Mouse (Mus musculus): ENCODE measurements around the gene Sp7. TPM values are rescaled to one million over a fixed set of nuclear protein-coding genes. Genes with fewer than 3 reads are reported as not detected.

The Sp7 gene
- not detected for total RNA-seq (2021)

- DNase-seq, result no peak
Observed at GRCm38 (mm10) chr15:102366733-102367344, at the start of gene Sp7. TSS of gene Sp7 (minus strand) at chr15:102367182.

DNA sequence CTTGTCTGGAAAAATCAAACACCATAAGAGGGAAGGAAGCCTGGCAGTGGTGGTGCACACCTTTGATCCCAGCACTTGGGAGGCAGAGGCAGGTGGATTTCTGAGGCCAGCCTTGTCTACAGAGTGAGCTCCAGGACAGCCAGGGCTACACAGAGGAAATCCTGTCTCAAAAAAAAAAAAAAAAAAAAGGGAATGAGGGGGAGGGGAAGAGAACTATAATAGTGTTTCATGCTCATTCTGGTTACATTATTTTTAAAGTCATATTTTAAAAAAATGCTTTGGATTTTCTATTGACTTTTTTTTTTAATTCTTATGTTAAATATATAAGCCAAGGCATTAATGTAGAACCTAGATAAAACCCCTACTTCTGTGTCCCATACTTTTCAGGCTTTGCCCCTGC is 46.7 kb upstream of the Sp7 start:
- no peak for DNase-seq

DNA sequence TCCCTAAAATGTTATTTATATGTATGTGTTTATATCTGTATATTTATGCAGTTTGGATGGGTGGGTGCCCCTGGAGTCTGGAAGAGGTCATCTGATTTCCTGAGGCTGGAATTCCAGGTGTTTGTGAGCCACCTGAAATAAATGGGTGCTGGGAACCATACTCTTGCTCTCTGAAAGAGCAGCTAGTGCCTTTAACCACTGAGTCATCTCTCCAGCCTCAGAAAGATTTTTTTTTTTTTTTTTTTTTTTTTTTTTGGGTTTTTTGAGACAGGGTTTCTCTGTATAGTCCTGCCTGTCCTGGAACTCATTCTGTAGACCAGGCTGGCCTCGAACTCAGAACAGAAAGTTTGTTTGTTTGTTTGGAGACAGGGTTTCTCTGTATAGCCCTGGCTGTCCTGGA is 44.1 kb upstream of the Sp7 start:
- no peak for DNase-seq

DNA sequence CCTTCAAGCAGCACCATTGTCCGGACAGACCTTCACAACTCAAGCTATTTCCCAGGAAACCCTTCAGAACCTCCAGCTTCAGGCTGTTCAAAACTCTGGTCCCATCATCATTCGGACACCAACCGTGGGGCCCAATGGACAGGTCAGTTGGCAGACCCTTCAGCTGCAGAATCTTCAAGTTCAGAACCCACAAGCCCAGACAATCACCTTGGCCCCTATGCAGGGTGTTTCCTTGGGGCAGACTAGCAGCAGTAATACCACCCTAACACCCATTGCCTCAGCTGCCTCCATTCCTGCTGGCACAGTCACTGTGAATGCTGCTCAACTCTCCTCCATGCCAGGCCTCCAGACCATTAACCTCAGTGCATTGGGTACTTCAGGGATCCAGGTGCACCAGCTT is 42.3 kb upstream of the Sp7 start:
- no peak for DNase-seq

- no peak for DNase-seq
Observed at GRCm38 (mm10) chr15:102408558-102409130, 41.7 kb upstream of the Sp7 start.

DNA sequence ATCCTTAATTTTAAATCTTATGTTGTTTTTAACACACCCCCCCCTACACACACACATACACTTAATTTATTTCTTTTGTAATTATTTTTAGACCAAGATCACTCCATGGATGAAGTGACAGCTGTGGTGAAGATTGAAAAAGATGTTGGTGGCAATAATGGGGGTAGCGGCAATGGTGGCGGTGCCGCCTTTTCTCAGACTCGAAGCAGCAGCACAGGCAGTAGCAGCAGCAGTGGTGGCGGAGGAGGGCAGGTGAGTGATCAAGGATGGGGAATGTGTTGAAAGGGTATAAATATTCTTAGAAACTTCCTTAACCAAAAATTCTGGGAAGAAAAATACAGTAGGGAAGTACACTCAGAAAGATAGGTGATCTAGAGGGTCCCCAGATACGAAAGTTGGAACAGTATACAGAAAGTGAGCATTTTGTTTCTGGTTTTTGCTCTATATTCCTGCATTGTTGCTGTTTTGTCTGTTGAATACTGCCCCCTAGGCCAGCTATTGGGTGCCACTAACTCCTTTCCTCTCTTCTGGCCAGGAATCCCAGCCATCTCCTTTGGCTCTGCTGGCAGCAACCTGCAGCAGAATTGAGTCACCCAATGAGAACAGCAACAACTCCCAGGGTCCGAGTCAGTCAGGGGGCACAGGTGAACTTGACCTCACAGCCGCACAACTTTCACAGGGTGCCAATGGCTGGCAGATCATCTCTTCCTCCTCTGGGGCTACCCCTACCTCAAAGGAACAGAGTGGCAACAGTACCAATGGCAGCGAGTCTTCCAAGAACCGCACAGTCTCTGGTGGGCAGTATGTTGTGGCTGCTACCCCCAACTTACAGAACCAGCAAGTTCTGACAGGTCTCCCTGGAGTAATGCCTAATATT is 40.9 kb upstream of the Sp7 start:
- no peak for DNase-seq

- no peak for DNase-seq
Observed at GRCm38 (mm10) chr15:102406912-102407580, 40.1 kb upstream of the Sp7 start.

- DNase-seq, result peak; percentile 87
Observed at GRCm38 (mm10) chr15:102406196-102406911, 39.4 kb upstream of the Sp7 start.

DNA sequence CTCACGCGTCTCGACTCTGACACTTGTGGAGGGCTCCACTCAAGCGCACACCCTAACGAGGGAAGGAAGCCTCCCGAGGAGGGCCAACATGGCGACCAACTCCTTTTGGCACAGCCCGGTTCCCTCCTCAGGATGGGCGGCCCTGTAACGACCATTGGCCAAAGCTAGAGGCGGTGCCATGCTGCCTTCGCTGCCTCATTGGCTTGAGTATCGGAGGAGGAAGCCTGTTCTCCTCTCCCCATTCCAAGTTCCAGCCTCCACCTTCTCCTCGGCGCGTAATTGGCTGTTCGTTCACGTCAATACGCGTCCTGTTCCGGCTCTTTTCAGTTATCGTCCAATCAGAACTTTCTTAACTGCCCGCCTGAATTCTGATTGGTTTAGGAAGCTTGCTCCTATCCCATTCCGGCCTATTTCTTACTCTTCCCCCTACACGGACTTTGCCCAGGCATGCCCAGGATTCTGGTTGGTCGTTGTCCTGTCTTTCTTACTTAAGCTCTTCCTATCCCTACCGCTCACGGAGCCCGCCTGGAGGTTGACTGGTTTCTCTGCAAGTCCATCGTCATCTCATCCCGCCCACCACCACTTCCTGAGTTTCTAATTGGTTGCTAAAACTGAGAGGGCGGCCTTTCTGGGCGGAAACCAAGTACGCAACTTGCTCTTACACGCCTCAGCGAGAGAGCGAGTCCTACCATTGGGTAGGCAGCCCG is 38.7 kb upstream of the Sp7 start, which contains the start of gene Sp1:
Gene Sp1 (plus strand): TSS at position 655 of the 707 bp plus-strand sequence.
- peak; percentile 98 for DNase-seq

DNA sequence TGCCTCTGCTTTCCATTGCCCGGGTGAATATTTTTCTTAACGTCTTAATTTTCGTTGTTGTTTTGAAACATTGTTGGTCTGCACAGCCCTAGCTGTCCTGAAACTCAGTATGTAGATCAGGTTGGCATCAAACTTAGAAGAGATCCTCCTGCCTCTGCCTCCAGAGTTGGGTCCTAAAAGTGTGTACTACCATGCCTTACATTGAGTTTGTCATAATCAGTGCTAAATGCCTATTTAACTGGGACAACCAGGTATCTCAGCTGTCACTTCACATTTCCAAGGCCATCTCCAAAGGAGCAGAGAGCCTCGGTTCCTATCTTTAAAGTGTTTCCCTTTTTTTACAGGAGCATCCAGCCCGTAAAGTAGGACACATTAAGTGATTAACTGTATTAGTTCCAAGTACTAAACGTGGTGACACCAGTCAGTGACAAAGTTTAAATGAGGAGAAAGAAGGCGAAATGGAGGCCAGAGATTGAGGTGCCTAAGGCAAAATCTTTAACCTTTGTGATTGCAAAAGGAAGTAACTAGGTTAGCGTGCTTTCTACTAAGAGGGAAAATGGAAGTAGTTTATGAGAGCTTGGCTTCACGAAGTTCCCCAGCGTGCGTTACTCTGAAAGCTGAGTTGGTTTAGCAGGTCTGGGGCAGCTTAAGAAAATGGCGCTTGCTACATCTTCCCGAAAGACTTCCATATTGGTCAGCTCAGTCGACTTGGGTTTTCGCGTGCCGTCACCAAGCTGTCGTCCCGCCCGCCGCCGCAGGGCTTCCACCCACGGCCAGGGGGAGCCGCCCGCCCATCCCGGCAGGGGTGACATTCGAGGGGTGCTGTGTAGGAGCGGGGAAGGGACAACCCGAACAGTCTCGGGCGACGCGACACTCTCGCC is 37.9 kb upstream of the Sp7 start:
- no peak for DNase-seq

GRCm38 (mm10) chr15:102402210-102402609 is 35.2 kb upstream of the Sp7 start:
- no peak for DNase-seq

GRCm38 (mm10) chr15:102401278-102401677 is 34.3 kb upstream of the Sp7 start:
- no peak for DNase-seq

GRCm38 (mm10) chr15:102400476-102401045 is 33.6 kb upstream of the Sp7 start:
- no peak for DNase-seq

DNA sequence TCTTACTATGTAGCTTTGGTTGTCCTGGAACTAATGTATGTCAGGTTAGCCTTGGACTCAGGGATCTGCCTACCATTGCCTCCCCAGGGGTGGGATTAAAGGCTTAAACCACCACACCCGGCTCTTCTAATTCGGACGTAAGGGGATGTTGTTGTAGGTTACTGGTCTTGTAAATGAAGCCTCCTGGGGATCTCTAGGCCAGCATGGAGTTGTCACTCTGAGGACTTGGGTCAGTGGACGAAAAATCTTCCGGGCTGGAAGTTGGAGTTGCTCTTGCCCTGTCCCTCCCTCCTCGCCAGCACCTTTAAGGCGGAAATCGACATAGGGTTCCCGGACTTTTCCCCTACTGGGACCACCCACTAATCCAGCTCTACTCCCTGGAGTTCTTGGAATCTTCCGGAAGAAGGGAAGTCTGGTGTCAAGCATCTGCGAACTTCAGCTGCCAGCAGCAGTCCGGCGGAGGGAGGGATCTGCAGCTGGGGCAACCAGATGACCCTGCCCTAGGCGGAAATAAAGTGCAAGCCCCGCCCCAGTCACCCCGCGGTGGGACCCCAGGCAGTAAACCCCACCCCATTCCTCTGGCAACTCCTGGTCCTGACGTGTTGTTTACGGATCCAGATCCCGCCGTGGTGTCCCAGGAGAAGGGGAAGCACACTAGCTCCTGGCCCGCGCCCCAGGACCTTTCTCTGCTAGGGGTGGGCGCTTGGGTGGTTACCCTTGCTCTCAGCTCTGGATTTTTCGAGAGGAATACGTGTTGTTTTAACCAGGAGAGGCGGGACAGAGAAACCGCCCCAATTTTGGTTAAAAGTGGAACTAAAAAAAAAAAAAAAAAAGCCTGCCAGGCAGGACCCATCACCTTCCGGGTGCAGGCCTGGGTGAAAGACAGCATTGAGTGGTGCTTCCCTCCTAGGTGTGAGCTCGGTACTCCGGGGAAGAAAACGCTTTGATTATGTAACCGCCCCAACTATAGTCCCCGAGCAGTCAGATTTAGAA is 32.5 kb upstream of the Sp7 start:
- peak; percentile 92 for DNase-seq

DNA sequence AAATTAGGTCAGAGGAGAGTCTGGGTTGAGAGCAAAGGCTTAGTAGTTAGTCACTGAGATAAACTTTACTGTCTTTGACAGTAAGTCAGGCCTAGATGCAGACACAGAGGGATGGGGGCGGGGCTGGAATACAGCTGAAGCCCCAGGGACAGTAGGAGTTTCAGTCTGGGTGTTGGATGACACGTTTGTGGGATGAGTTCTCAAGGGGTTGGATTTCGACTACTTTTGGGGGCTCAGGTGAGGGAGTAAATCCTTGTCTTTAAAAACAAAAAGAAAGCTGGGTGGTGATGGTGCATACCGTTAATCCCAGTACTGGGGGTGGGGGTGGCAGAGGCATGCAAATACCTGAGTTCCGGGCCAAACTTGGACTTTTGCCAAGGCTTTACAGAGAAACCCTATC is 31.6 kb upstream of the Sp7 start:
- DNase-seq, result no peak

DNA sequence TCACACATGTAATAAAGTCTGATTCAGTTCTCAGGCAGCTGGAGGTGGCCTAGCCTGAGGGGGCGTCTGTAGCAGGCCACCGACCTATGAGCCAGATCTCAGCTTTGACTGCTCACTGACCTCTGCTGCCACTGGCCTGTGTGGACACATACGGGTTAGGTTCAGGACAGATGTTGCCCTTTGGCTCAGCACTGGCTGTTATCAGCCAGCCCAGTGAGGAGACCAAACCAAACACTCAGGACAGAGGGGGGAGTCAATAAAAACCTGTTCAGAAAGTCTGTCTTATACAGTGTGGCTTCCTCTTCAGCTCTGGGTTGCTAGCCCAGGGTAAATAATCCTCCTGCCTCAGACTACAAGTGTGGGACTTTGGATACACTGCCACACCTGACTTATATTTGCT is 28.1 kb upstream of the Sp7 start:
- DNase-seq, result no peak

- no peak for DNase-seq
Observed at GRCm38 (mm10) chr15:102393584-102394014, 26.6 kb upstream of the Sp7 start.

DNA sequence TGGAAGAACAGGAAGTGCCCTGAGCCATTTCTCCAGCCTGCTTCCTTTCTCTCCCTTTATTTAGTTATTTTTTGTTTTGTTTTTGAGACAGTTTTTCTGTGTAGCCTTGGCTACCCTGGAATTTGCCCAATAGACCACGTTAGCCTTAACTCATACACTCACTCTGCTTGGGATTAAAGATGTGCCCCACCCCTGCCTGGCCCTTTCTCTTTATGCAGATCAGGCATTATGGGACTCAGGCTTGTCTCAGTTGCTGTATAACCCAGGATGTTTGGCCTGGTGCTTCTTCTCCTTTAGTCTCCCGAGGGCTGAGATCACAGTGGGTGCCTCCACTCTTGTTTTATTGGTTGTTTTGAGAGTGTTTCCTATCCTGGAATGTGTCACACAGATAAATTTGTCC is 25.5 kb upstream of the Sp7 start:
- no peak for DNase-seq

- DNase-seq, result no peak
Observed at GRCm38 (mm10) chr15:102388942-102389341, 22.0 kb upstream of the Sp7 start.
